Mouse (Mus musculus): ENCODE data around the gene Nmrk2.

DNA sequence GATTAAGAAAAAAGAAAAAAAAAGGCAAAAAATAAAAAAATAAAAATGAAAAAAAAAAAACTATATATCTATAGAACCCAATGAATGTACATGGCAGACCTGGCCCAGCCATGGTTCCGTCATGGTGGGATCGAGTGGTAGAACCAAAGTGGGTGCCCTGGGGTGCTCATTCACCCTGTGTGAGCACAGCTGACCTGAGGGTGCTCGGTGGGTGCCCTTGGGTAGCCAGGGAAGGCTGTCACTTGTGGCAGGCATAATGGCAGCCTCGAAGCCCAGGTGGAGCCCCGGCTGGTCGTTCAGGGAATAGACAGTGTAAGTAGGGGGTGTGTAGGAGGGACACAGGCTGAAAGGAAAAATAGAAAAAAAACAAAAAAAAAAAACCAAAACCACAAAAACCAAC is 50.6 kb downstream of the Nmrk2 start:
- TF ChIP-seq USF1 (IDR thresholded peaks at IDR 0.05; ENCODE audit: low read depth, low read length) = no peak
- peak; percentile 82 for TF ChIP-seq ZNF384 (IDR thresholded peaks at IDR 0.05; ENCODE audit: low read depth, low read length)
- no peak for TF ChIP-seq ZC3H11A (IDR thresholded peaks at IDR 0.05; ENCODE audit: low read depth, low read length)
- TF ChIP-seq POLR2A (IDR thresholded peaks at IDR 0.05; ENCODE audit: low read depth, low read length) = no peak
